Mouse (Mus musculus): ENCODE results near the gene Nelfcd. TPM values are rescaled to one million over a fixed set of nuclear protein-coding genes. Genes with fewer than 3 reads are reported as not detected.

The Nelfcd gene
- polyA plus RNA-seq, 1 experiment from 2014 or later, result 115 TPM

GRCm38 (mm10) chr2:174439450-174439838, 23.8 kb downstream of the Nelfcd start:
- H3K4me1 ChIP-seq (replicated peaks), result peaks cover 23% of the 10 kb centered on the region
- 52% methylated on average over 5 of the region's 5 CpGs for WGBS
- ATAC-seq (ENCODE audit: low FRiP score), result no peak
- peak overlapping the region; percentile 73; the same call in 1 of the 2 replicates for H3K9ac ChIP-seq
- H3K4me3 ChIP-seq, result peak overlapping the region; percentile 53; the same call in 1 of the 2 replicates
- H3K9me3 ChIP-seq, result no peaks in the 10 kb centered on the region
- H3K27ac ChIP-seq, result no peak overlapping the region
- no peaks in the 10 kb centered on the region for H3K36me3 ChIP-seq
- peak overlapping the region; percentile 73 for H3K4me2 ChIP-seq
- no peaks in the 10 kb centered on the region for H3K27me3 ChIP-seq

- no peak for ATAC-seq (ENCODE audit: low FRiP score)
- Histone ChIP-seq H3K9ac (no peak overlapping the region), H3K36me3 (no peaks in the 10 kb centered on the region), H3K9me3 (no peaks in the 10 kb centered on the region), H3K4me1 (replicated peaks) (peaks cover 23% of the 10 kb centered on the region), H3K27ac (no peak overlapping the region), H3K4me3 (no peak overlapping the region), H3K4me2 (no peak overlapping the region), H3K27me3 (no peaks in the 10 kb centered on the region)
- WGBS, result 81% methylated on average over 9 of the region's 9 CpGs
Measured at GRCm38 (mm10) chr2:174439961-174440360, 24.4 kb downstream of the Nelfcd start.

- Histone ChIP-seq H3K27ac (no peak overlapping the region), H3K4me2 (no peak overlapping the region), H3K36me3 (no peaks in the 10 kb centered on the region), H3K4me3 (no peak overlapping the region), H3K4me1 (replicated peaks) (peaks cover 23% of the 10 kb centered on the region), H3K9ac (no peak overlapping the region), H3K27me3 (no peaks in the 10 kb centered on the region), H3K9me3 (no peaks in the 10 kb centered on the region)
- no peak for ATAC-seq (ENCODE audit: low FRiP score)
- 72% methylated on average over 4 of the region's 4 CpGs for WGBS
Measured at GRCm38 (mm10) chr2:174441898-174442297, 26.3 kb downstream of the Nelfcd start.

- no peak overlapping the region for H3K27ac ChIP-seq
- no peaks in the 10 kb centered on the region for H3K36me3 ChIP-seq
- H3K9ac ChIP-seq, result no peak overlapping the region
- peaks cover 23% of the 10 kb centered on the region for H3K4me1 ChIP-seq (replicated peaks)
- ATAC-seq (ENCODE audit: low FRiP score), result no peak
- H3K27me3 ChIP-seq, result no peaks in the 10 kb centered on the region
- H3K9me3 ChIP-seq, result no peaks in the 10 kb centered on the region
- no peak overlapping the region for H3K4me2 ChIP-seq
- 81% methylated on average over 9 of the region's 9 CpGs for WGBS
- no peak overlapping the region for H3K4me3 ChIP-seq
Measured at GRCm38 (mm10) chr2:174442460-174442859, 26.9 kb downstream of the Nelfcd start.

- Histone ChIP-seq H3K36me3 (no peaks in the 10 kb centered on the region), H3K4me3 (no peak overlapping the region), H3K4me1 (replicated peaks) (peaks cover 17% of the 10 kb centered on the region), H3K4me2 (no peak overlapping the region), H3K27me3 (no peaks in the 10 kb centered on the region), H3K9me3 (no peaks in the 10 kb centered on the region), H3K27ac (no peak overlapping the region), H3K9ac (no peak overlapping the region)
- WGBS, result 45% methylated on average over 2 of the region's 2 CpGs
- ATAC-seq (ENCODE audit: low FRiP score), result no peak
Measured at GRCm38 (mm10) chr2:174443046-174443445, 27.4 kb downstream of the Nelfcd start.

- H3K36me3 ChIP-seq, result no peaks in the 10 kb centered on the region
- no peak for ATAC-seq (ENCODE audit: low FRiP score)
- no peaks in the 10 kb centered on the region for H3K9me3 ChIP-seq
- H3K4me1 ChIP-seq (replicated peaks), result peaks cover 4% of the 10 kb centered on the region; the same call in 1 of the 2 replicates
- no peak overlapping the region for H3K4me2 ChIP-seq
- H3K4me3 ChIP-seq, result no peak overlapping the region
- no peak overlapping the region for H3K9ac ChIP-seq
- H3K27ac ChIP-seq, result no peak overlapping the region
- WGBS, result 86% methylated on average over 7 of the region's 7 CpGs
- H3K27me3 ChIP-seq, result no peaks in the 10 kb centered on the region
Measured at GRCm38 (mm10) chr2:174444359-174444758, 28.8 kb downstream of the Nelfcd start.

GRCm38 (mm10) chr2:174445018-174445417, 29.4 kb downstream of the Nelfcd start:
- no peak for ATAC-seq (ENCODE audit: low FRiP score)
- 89% methylated on average over 6 of the region's 6 CpGs for WGBS
- Histone ChIP-seq H3K36me3 (no peaks in the 10 kb centered on the region), H3K4me3 (no peak overlapping the region), H3K27me3 (no peaks in the 10 kb centered on the region), H3K9ac (no peak overlapping the region), H3K9me3 (no peaks in the 10 kb centered on the region), H3K27ac (no peak overlapping the region), H3K4me1 (replicated peaks) (no peaks in the 10 kb centered on the region), H3K4me2 (no peak overlapping the region)

- ATAC-seq (ENCODE audit: low FRiP score), result no peak
Measured at GRCm38 (mm10) chr2:174446492-174446891, 30.9 kb downstream of the Nelfcd start.

GRCm38 (mm10) chr2:174446905-174447304, 31.3 kb downstream of the Nelfcd start:
- no peaks in the 10 kb centered on the region for H3K9me3 ChIP-seq
- H3K9ac ChIP-seq, result no peak overlapping the region
- WGBS, result 70% methylated on average over 8 of the region's 8 CpGs
- H3K4me1 ChIP-seq (replicated peaks), result no peaks in the 10 kb centered on the region
- H3K4me3 ChIP-seq, result no peak overlapping the region
- no peaks in the 10 kb centered on the region for H3K36me3 ChIP-seq
- H3K27ac ChIP-seq, result no peak overlapping the region
- no peak overlapping the region for H3K4me2 ChIP-seq
- ATAC-seq (ENCODE audit: low FRiP score), result no peak
- H3K27me3 ChIP-seq, result no peaks in the 10 kb centered on the region

More at GRCm38 (mm10) chr2:174446492-174446891, 30.9 kb downstream of the Nelfcd start:
- Histone ChIP-seq H3K4me3 (no peak overlapping the region), H3K27me3 (no peaks in the 10 kb centered on the region), H3K9ac (no peak overlapping the region), H3K27ac (no peak overlapping the region), H3K9me3 (no peaks in the 10 kb centered on the region), H3K4me2 (no peak overlapping the region), H3K36me3 (no peaks in the 10 kb centered on the region), H3K4me1 (replicated peaks) (no peaks in the 10 kb centered on the region)
- WGBS, result 58% methylated on average over 7 of the region's 7 CpGs

- no peak overlapping the region for H3K9ac ChIP-seq
- H3K4me3 ChIP-seq, result no peak overlapping the region
- H3K27me3 ChIP-seq, result no peaks in the 10 kb centered on the region
- H3K36me3 ChIP-seq, result no peaks in the 10 kb centered on the region
- no peak overlapping the region for H3K27ac ChIP-seq
- no peaks in the 10 kb centered on the region for H3K4me1 ChIP-seq (replicated peaks)
- no peak for ATAC-seq (ENCODE audit: low FRiP score)
- no peaks in the 10 kb centered on the region for H3K9me3 ChIP-seq
- no peak overlapping the region for H3K4me2 ChIP-seq
- WGBS, result 84% methylated on average over 4 of the region's 4 CpGs
Measured at GRCm38 (mm10) chr2:174448405-174448804, 32.8 kb downstream of the Nelfcd start.

- WGBS, result 81% methylated on average over 4 of the region's 4 CpGs
- no peak for ATAC-seq (ENCODE audit: low FRiP score)
- Histone ChIP-seq H3K9ac (no peak within 1 kb of the TSS), H3K4me1 (replicated peaks) (no peaks in the 10 kb centered on the region), H3K4me2 (no peak within 1 kb of the TSS), H3K27ac (no peak within 1 kb of the TSS), H3K4me3 (no peak within 1 kb of the TSS), H3K9me3 (no peaks in the 10 kb centered on the region), H3K27me3 (no peaks in the 10 kb centered on the region), H3K36me3 (no peaks in the 10 kb centered on the region)
Measured at GRCm38 (mm10) chr2:174450353-174450752, 34.7 kb downstream of the Nelfcd start, which contains the start of gene Tubb1. TSS of gene Tubb1 (plus strand) at chr2:174450695.

- H3K4me3 ChIP-seq, result no peak overlapping the region
- no peak overlapping the region for H3K9ac ChIP-seq
- WGBS, result 83% methylated on average over 7 of the region's 7 CpGs
- H3K4me1 ChIP-seq (replicated peaks), result peaks cover 6% of the 10 kb centered on the region
- H3K4me2 ChIP-seq, result no peak overlapping the region
- H3K9me3 ChIP-seq, result no peaks in the 10 kb centered on the region
- H3K36me3 ChIP-seq, result no peaks in the 10 kb centered on the region
- no peak for ATAC-seq (ENCODE audit: low FRiP score)
- no peaks in the 10 kb centered on the region for H3K27me3 ChIP-seq
- H3K27ac ChIP-seq, result no peak overlapping the region
Measured at GRCm38 (mm10) chr2:174453681-174454080, 38.1 kb downstream of the Nelfcd start.

GRCm38 (mm10) chr2:174459365-174459764, 43.8 kb downstream of the Nelfcd start:
- Histone ChIP-seq H3K4me2 (no peak overlapping the region), H3K27me3 (no peaks in the 10 kb centered on the region), H3K36me3 (peaks cover 29% of the 10 kb centered on the region), H3K4me1 (replicated peaks) (peaks cover 26% of the 10 kb centered on the region), H3K4me3 (no peak overlapping the region), H3K9ac (no peak overlapping the region), H3K27ac (no peak overlapping the region), H3K9me3 (no peaks in the 10 kb centered on the region)
- ATAC-seq (ENCODE audit: low FRiP score), result no peak
- 64% methylated on average over 2 of the region's 2 CpGs for WGBS
